Mouse (Mus musculus): ENCODE measurements at regions not wholly inside any gene's neighbourhood (a gene's known extent, or its start where the extent isn't known, plus 50 kb on each side); places are given as distances from the start of the nearest gene placed in this dataset.
A peak's percentile ranks its signal among the peaks of the same experiment; 100 is the strongest.
"Not testable (repeated sequence)": the region's sequence is repeated elsewhere in the genome, so short reads cannot be mapped to it uniquely, and the experiment has no call there.

GRCm38 (mm10) chr9:94131367-94131766 is 406.5 kb downstream of the 1190002N15Rik start:
- ATAC-seq (ENCODE audit: low TSS enrichment), result no peak

GRCm38 (mm10) chr9:94116961-94117360 is 420.9 kb downstream of the 1190002N15Rik start:
- ATAC-seq (ENCODE audit: low TSS enrichment), result no peak

- not testable (repeated sequence) for ATAC-seq (ENCODE audit: low TSS enrichment)
Observed at GRCm38 (mm10) chr9:94107701-94108100, 430.2 kb downstream of the 1190002N15Rik start.

- ATAC-seq (ENCODE audit: low TSS enrichment), result no peak
Observed at GRCm38 (mm10) chr9:94104669-94105068, 433.2 kb downstream of the 1190002N15Rik start.

GRCm38 (mm10) chr9:94101958-94102357 is 435.9 kb downstream of the 1190002N15Rik start:
- peak; percentile 34; the same call in 1 of the 2 replicates for ATAC-seq (ENCODE audit: low TSS enrichment)

GRCm38 (mm10) chr9:94094800-94095199 is 443.1 kb downstream of the 1190002N15Rik start:
- no peak for ATAC-seq (ENCODE audit: low TSS enrichment)

- ATAC-seq (ENCODE audit: low TSS enrichment), result no peak
Observed at GRCm38 (mm10) chr9:94091658-94092225, 446.1 kb downstream of the 1190002N15Rik start.

GRCm38 (mm10) chr9:94089759-94090158 is 448.1 kb downstream of the 1190002N15Rik start:
- ATAC-seq (ENCODE audit: low TSS enrichment), result peak; percentile 88

- no peak for ATAC-seq (ENCODE audit: low TSS enrichment)
Observed at GRCm38 (mm10) chr9:94083629-94084411, 454.1 kb downstream of the 1190002N15Rik start.

- no peak for ATAC-seq (ENCODE audit: low TSS enrichment)
Observed at GRCm38 (mm10) chr9:94074904-94075303, 463.0 kb downstream of the 1190002N15Rik start.

- no peak for ATAC-seq (ENCODE audit: low TSS enrichment)
Observed at GRCm38 (mm10) chr9:94067121-94067520, 470.8 kb downstream of the 1190002N15Rik start.

- 0 out of 2 replicates have a peak, but pooled peaks have one; percentile 34 for ATAC-seq (ENCODE audit: low TSS enrichment)
Observed at GRCm38 (mm10) chr9:94053229-94053628, 484.7 kb downstream of the 1190002N15Rik start.

GRCm38 (mm10) chr9:94047845-94048244 is 490.0 kb downstream of the 1190002N15Rik start:
- no peak for ATAC-seq (ENCODE audit: low TSS enrichment)

- no peak for ATAC-seq (ENCODE audit: low TSS enrichment)
Observed at GRCm38 (mm10) chr9:94045462-94046126, 492.3 kb downstream of the 1190002N15Rik start.

- peak; percentile 98 for ATAC-seq (ENCODE audit: low TSS enrichment)
Observed at GRCm38 (mm10) chr9:94023761-94024160, 514.1 kb downstream of the 1190002N15Rik start.

- ATAC-seq (ENCODE audit: low TSS enrichment), result no peak
Observed at GRCm38 (mm10) chr9:94021293-94021903, 516.5 kb downstream of the 1190002N15Rik start.

GRCm38 (mm10) chr9:94016747-94017487 is 521.0 kb downstream of the 1190002N15Rik start:
- no peak for ATAC-seq (ENCODE audit: low TSS enrichment)

- ATAC-seq (ENCODE audit: low TSS enrichment), result peak; percentile 93
Observed at GRCm38 (mm10) chr9:93992216-93992615, 545.7 kb downstream of the 1190002N15Rik start.

- ATAC-seq (ENCODE audit: low TSS enrichment), result peak; percentile 82
Observed at GRCm38 (mm10) chr9:93991141-93991540, 546.7 kb downstream of the 1190002N15Rik start.

- no peak for ATAC-seq (ENCODE audit: low TSS enrichment)
Observed at GRCm38 (mm10) chr9:93981136-93981535, 556.7 kb downstream of the 1190002N15Rik start.

GRCm38 (mm10) chr9:93969691-93970284 is 568.1 kb downstream of the 1190002N15Rik start:
- no peak for ATAC-seq (ENCODE audit: low TSS enrichment)

Data from frontal cortex, adult (tissue).